ENCODE assay signal across 10 mouse cellular contexts in the genomic region with DNA sequence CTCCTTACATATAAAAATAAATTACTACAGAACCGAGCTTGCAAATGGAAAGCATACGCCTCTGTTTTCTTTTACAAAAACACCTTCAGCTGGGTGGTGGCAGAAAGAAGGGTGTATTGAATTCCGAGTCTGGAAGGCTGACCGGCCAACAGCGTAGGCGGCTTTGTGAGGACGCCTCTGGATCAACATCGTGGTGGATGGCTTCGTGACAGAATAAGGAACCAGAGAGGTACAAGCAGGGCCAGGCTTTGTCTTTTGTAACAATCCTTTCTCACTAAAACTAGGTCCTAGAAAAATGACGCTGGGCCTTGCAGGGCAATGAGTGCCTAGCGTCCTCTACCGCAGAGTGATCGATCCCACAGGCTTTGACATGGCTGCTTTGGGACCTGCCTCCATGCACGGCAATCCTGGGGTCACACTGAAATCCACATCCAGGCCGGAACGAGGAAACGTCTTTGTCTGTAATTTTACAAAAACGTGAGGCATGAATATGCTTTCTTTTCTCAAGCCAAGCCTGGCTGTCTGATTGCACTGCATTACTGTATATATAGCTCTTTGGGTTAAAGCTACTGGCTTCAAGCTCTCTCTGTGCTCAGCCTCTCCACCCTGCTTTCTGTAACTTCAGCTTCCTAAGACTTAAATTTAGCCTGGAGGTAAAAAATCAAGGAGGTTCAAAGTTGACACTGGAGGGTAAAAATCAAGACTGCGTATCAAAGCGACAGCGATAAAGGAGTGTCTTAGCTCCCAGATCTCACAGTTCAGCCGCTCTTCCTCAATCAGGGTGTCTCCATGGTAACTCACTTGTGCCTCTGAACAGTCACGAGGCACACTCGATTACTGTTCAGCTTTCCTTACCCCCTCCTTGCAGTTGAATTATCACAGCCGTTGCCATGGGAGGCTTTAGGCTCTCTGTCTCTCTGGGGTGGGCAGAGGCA. TPM values are rescaled to one million over a fixed set of nuclear protein-coding genes. Genes with fewer than 3 reads are reported as not detected.
DNase-seq lines count a peak whose midpoint lies in the region; ATAC-seq lines count a peak whose summit lies in the region.
"Had no signal": no experiment of that assay in that cellular context is flagged by ENCODE, and none has a peak within 500 bp of the region (broad histone marks: within the 10 kb centered on the region; RNA-seq: fewer than 3 reads in every experiment).

No protein-coding gene starts in this region.

- no peaks in the 10 kb centered on the region for H3K36me3 ChIP-seq in lung, embryonic 16.5 days (ENCODE audit: control insufficient read depth, insufficient read depth, low read length)
- H3K36me3 ChIP-seq in hindbrain, embryonic 12.5 days = no peaks in the 10 kb centered on the region
- no peaks in the 10 kb centered on the region for H3K36me3 ChIP-seq in midbrain, embryonic 11.5 days (ENCODE audit: control insufficient read depth, insufficient read depth, low read length)
- no peaks in the 10 kb centered on the region for H3K36me3 ChIP-seq in heart, embryonic 11.5 days (ENCODE audit: control insufficient read depth, insufficient read depth, low read length)
- H3K36me3 ChIP-seq: liver, embryonic 12.5 days had no signal

- no peak overlapping the region for H3K9ac ChIP-seq in lung, embryonic 16.5 days (ENCODE audit: low read length)
- H3K9ac ChIP-seq in hindbrain, embryonic 12.5 days = no peak overlapping the region
- H3K9ac ChIP-seq in midbrain, embryonic 11.5 days (ENCODE audit: low read length) = peak overlapping the region; percentile 30; the same call in 1 of the 2 replicates
- H3K9ac ChIP-seq in heart, embryonic 11.5 days (ENCODE audit: low read depth, low read length) = no peak overlapping the region
- H3K9ac ChIP-seq: liver, embryonic 12.5 days had no signal

- no peak overlapping the region for H3K4me3 ChIP-seq in lung, embryonic 16.5 days (ENCODE audit: low read length)
- H3K4me3 ChIP-seq in hindbrain, embryonic 12.5 days = no peak overlapping the region
- no peak overlapping the region for H3K4me3 ChIP-seq in midbrain, embryonic 11.5 days (ENCODE audit: low read depth, low read length)
- no peak overlapping the region for H3K4me3 ChIP-seq in heart, embryonic 11.5 days (ENCODE audit: low read depth, low read length)
- H3K4me3 ChIP-seq: liver, embryonic 12.5 days; myocyte had no signal

- H3K27ac ChIP-seq in lung, embryonic 16.5 days (ENCODE audit: low read length) = no peak overlapping the region
- H3K27ac ChIP-seq in hindbrain, embryonic 12.5 days = peak overlapping the region; percentile 79
- peak overlapping the region; percentile 35 for H3K27ac ChIP-seq in midbrain, embryonic 11.5 days (ENCODE audit: low read depth, low read length)
- H3K27ac ChIP-seq in heart, embryonic 11.5 days (ENCODE audit: low read depth, low read length) = no peak overlapping the region
- H3K27ac ChIP-seq: liver, embryonic 12.5 days had no signal

- H3K4me2 ChIP-seq in lung, embryonic 16.5 days (ENCODE audit: low read depth, low read length) = no peak overlapping the region
- peak overlapping the region; percentile 27; the same call in 1 of the 2 replicates for H3K4me2 ChIP-seq in hindbrain, embryonic 12.5 days (replicated peaks)
- H3K4me2 ChIP-seq in midbrain, embryonic 11.5 days = peak overlapping the region; percentile 7; the same call in 1 of the 2 replicates
- no peak overlapping the region for H3K4me2 ChIP-seq in heart, embryonic 11.5 days
- H3K4me2 ChIP-seq: liver, embryonic 12.5 days had no signal

- no peaks in the 10 kb centered on the region for H3K4me1 ChIP-seq in lung, embryonic 16.5 days (replicated peaks; ENCODE audit: control insufficient read depth, insufficient read depth, low read length)
- peaks cover 8% of the 10 kb centered on the region for H3K4me1 ChIP-seq in hindbrain, embryonic 12.5 days
- peaks cover 2% of the 10 kb centered on the region; the same call in 1 of the 2 replicates for H3K4me1 ChIP-seq in midbrain, embryonic 11.5 days (ENCODE audit: control insufficient read depth, insufficient read depth, low read length)
- no peaks in the 10 kb centered on the region for H3K4me1 ChIP-seq in heart, embryonic 11.5 days (ENCODE audit: control insufficient read depth, insufficient read depth, low read length)
- H3K4me1 ChIP-seq: liver, embryonic 12.5 days had no signal

- DNase-seq in lung, postnatal 25 days (ENCODE audit: low spot score) = no peak
- peak; percentile 86 for DNase-seq in midbrain, embryonic 11.5 days (ENCODE audit: low spot score, missing footprints)
- peak; percentile 27 to 59 for DNase-seq in right cerebral cortex, postnatal 36 days (ENCODE audit: low spot score in 2 of 2)
- DNase-seq in thymus, postnatal 25 days = no peak
- no peak for DNase-seq in yolk sac, embryonic 10.5 days (ENCODE audit: low spot score)

- H3K27me3 ChIP-seq in lung, embryonic 16.5 days (ENCODE audit: control insufficient read depth, insufficient read depth, low read depth, low read length) = no peaks in the 10 kb centered on the region
- H3K27me3 ChIP-seq in hindbrain, embryonic 12.5 days = no peaks in the 10 kb centered on the region
- no peaks in the 10 kb centered on the region for H3K27me3 ChIP-seq in midbrain, embryonic 11.5 days (ENCODE audit: control insufficient read depth, insufficient read depth, low read length)
- no peaks in the 10 kb centered on the region for H3K27me3 ChIP-seq in heart, embryonic 11.5 days (ENCODE audit: control insufficient read depth, insufficient read depth, low read length)
- H3K27me3 ChIP-seq: liver, embryonic 12.5 days had no signal

- 73% methylated on average over 25 of the region's 25 CpGs for WGBS in lung, embryonic 16.5 days
- 58% methylated on average over 25 of the region's 25 CpGs for WGBS in hindbrain, embryonic 12.5 days
- WGBS in midbrain, embryonic 11.5 days = 68% methylated on average over 25 of the region's 25 CpGs
- WGBS in heart, embryonic 11.5 days (ENCODE audit: insufficient replicate concordance) = 81% methylated on average over 25 of the region's 25 CpGs

- H3K9me3 ChIP-seq in lung, embryonic 16.5 days (ENCODE audit: control insufficient read depth, low read length) = no peaks in the 10 kb centered on the region; the same call in 1 of the 2 replicates
- H3K9me3 ChIP-seq in hindbrain, embryonic 12.5 days (replicated peaks) = peaks cover 7% of the 10 kb centered on the region; the same call in 1 of the 2 replicates
- H3K9me3 ChIP-seq in midbrain, embryonic 11.5 days (ENCODE audit: control insufficient read depth, low read length) = peaks cover 3% of the 10 kb centered on the region
- H3K9me3 ChIP-seq in heart, embryonic 11.5 days (replicated peaks; ENCODE audit: control insufficient read depth, low read length) = peaks cover 5% of the 10 kb centered on the region

- 0 out of 2 replicates have a peak, but pooled peaks have one; percentile 49 for ATAC-seq in lung, embryonic 16.5 days (ENCODE audit: low read depth)
- ATAC-seq in hindbrain, embryonic 12.5 days (ENCODE audit: low FRiP score) = peak; percentile 95
- ATAC-seq in midbrain, embryonic 11.5 days (ENCODE audit: low FRiP score) = peak; percentile 93
- ATAC-seq in heart, embryonic 11.5 days (replicated peaks; ENCODE audit: insufficient number of reproducible peaks, low FRiP score, low TSS enrichment) = no peak
- ATAC-seq: liver, embryonic 12.5 days had no signal

RNA-seq across cellular contexts. Expression of a gene that starts 24.3 kb away (rescaled TPM):
- 106 and 109 TPM in 2 replicates for polyA plus RNA-seq in lung, embryonic 16.5 days (2015; fragmentation: Nextera tagmentation; extraction: Ambion mirVana)
- 127 and 132 TPM in 2 replicates for polyA plus RNA-seq in hindbrain, embryonic 12.5 days (2016; fragmentation: Nextera tagmentation; extraction: Ambion mirVana)
- polyA plus RNA-seq in midbrain, embryonic 11.5 days (2014; fragmentation: Nextera tagmentation; extraction: Ambion mirVana) = 137 and 138 TPM in 2 replicates
- 113 and 118 TPM in 2 replicates for polyA plus RNA-seq in heart, embryonic 11.5 days (2014; fragmentation: Nextera tagmentation; extraction: Ambion mirVana)

Comparison
In these comparisons a context has a peak if more than half of its experiments do, and no peak if none do; other contexts are left out.
1. H3K27ac ChIP-seq: peak in hindbrain, embryonic 12.5 days (single experiment) and midbrain, embryonic 11.5 days (single experiment); none in lung, embryonic 16.5 days (single experiment) and heart, embryonic 11.5 days (single experiment).
2. H3K4me2 ChIP-seq: peak in hindbrain, embryonic 12.5 days (single experiment) and midbrain, embryonic 11.5 days (single experiment); none in lung, embryonic 16.5 days (single experiment) and heart, embryonic 11.5 days (single experiment).
3. DNase-seq: peak in midbrain, embryonic 11.5 days (single experiment) and right cerebral cortex, postnatal 36 days (2 of 2); none in lung, postnatal 25 days (single experiment), thymus, postnatal 25 days (single experiment) and yolk sac, embryonic 10.5 days (single experiment).